Mouse (Mus musculus) liver, embryonic 14.5 days (tissue): ENCODE results near the gene Zfp536. TPM values are rescaled to one million over a fixed set of nuclear protein-coding genes. Genes with fewer than 3 reads are reported as not detected.

Experiments
- ATAC-seq: fragments of 200-750 bp; cut with Nextera tagmentation; 2 replicates; pipeline ENCODE4 v1.8.0; 2017; ENCODE audit warnings: moderate number of reproducible peaks, mild to moderate bottlenecking, moderate library complexity; ENCODE audit not compliant: insufficient read depth
- DNase-seq, 3 experiments: peaks; one replicate each; pipeline ENCODE4 v3.0.0-alpha.2; 2012 to 2013; ENCODE audit warnings: low read depth in 3 of 3, low spot score in 3 of 3
- H3K27ac ChIP-seq: fragments of 300-500 bp; sonication (generic); 2 replicates; pipeline ENCODE4 v1.5.1; 2014; ENCODE audit warnings: moderate library complexity, mild to moderate bottlenecking, control low read depth, inconsistent platforms
- H3K27me3 ChIP-seq: fragments of 300-500 bp; sonication (generic); 2 replicates; pipeline ENCODE4 v1.6.1; 2014; ENCODE audit warnings: mild to moderate bottlenecking, low read length, moderate library complexity; ENCODE audit not compliant: control insufficient read depth, insufficient read depth
- H3K36me3 ChIP-seq: fragments of 300-500 bp; sonication (generic); replicated peaks from 2 replicates; pipeline ENCODE4 v1.6.1; 2014; ENCODE audit warnings: low read depth; ENCODE audit not compliant: control insufficient read depth, insufficient read depth
- H3K4me1 ChIP-seq, 2 experiments: fragments of 200-500 bp in 1 of 2; fragments of 300-500 bp in 1 of 2; sonication (generic) in 1 of 2; replicated peaks; 2 replicates each; pipeline ENCODE4 v1.6.1; 2012 to 2014; ENCODE audit warnings: antibody characterized with exemption in 1 of 2, inconsistent platforms in 1 of 2, low read length in 1 of 2; ENCODE audit not compliant: control insufficient read depth in 2 of 2, insufficient read depth in 2 of 2
- H3K4me2 ChIP-seq: fragments of 300-500 bp; sonication (generic); 2 replicates; pipeline ENCODE4 v1.6.1; 2014; ENCODE audit warnings: low read depth, mild to moderate bottlenecking, control low read depth, moderate library complexity
- H3K4me3 ChIP-seq, 2 experiments: fragments of 200-500 bp in 1 of 2; fragments of 300-500 bp in 1 of 2; sonication (generic) in 1 of 2; 2 replicates each; pipeline ENCODE4 v1.5.1; 2012 to 2014; ENCODE audit warnings: low read depth in 2 of 2, low read length in 2 of 2, mild to moderate bottlenecking in 2 of 2, control low read depth in 1 of 2, inconsistent platforms in 1 of 2, moderate library complexity in 1 of 2; ENCODE audit not compliant: insufficient read depth in 1 of 2
- H3K9ac ChIP-seq: fragments of 300-500 bp; sonication (generic); replicated peaks from 2 replicates; pipeline ENCODE4 v1.6.1; 2014; ENCODE audit warnings: mild to moderate bottlenecking, control low read depth, moderate library complexity
- H3K9me3 ChIP-seq: fragments of 300-500 bp; sonication (generic); 2 replicates; pipeline ENCODE4 v1.6.1; 2016; ENCODE audit warnings: low read length, mixed read lengths; ENCODE audit not compliant: control insufficient read depth
- CTCF ChIP-seq: IDR thresholded peaks from 2 replicates; pipeline ENCODE4 v1.5.1; 2016; ENCODE audit warnings: antibody characterized with exemption, low read depth, control low read depth
- EP300 ChIP-seq: IDR thresholded peaks from 2 replicates; pipeline ENCODE4 v1.6.1; 2016; ENCODE audit warnings: antibody characterized with exemption, low read depth
- WGBS: fragments of 180-500 bp; shearing (Covaris S2); extraction: QIAGEN DNeasy Blood & Tissue Kit; methylation state at CpG from one replicate; pipeline ENCODE4 v1.1.7; 2014; ENCODE audit not compliant: insufficient replicate concordance; 5-methylcytosine and 5-hydroxymethylcytosine counted together
- polyA plus RNA-seq, 2 experiments: library from polyadenylated mRNA; depleted of rRNA in 1 of 2; stranded (reverse) in 1 of 2; unstranded in 1 of 2; fragments of >200 nt; fragmentation: Nextera tagmentation in 1 of 2; extraction: Ambion mirVana in 1 of 2; gene quantifications; 2 replicates each; pipeline versions ENCODE4 v1.2.1 to v1.2.3; 2012 to 2014

The Zfp536 gene
- polyA plus RNA-seq, 2 experiments: not detected

DNA sequence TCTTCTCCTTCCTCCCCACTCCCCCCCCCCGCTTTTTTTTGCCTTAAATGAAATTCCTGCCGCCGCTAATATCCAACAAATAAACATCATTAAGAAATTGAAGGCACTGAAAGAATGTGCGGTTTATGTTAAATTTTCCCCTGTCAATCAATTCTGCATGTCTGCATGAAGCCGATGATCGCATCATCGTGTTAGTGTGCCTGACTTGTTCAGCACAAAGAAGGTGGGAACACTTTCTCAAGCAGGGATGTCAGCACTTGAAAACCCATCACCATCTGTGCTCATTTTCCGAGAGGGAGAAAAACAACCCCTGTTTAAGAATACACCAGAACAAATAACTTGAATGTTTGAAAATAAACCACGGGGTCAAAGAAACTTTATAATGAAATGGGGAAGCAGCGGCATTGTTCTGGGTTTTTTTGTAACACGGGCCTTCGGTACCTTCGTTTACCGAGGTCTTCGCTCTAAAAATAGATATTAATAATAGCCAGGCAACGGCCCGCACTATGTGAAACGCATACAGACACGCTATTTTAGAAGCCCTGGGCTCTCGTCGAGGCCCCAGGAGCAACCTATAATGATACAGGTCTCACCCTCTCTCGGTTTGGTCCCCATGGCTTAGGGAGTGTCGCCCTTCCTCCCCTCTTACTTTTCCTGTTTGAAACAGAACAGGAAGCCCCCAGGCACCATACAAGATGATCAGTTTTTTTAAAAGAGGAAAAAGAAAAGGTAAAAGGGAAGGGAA is 83.7 kb downstream of the Zfp536 start:
- TF ChIP-seq EP300 (no peak), CTCF (no peak)
- H3K36me3 ChIP-seq: no peaks in the 10 kb centered on the region

DNA sequence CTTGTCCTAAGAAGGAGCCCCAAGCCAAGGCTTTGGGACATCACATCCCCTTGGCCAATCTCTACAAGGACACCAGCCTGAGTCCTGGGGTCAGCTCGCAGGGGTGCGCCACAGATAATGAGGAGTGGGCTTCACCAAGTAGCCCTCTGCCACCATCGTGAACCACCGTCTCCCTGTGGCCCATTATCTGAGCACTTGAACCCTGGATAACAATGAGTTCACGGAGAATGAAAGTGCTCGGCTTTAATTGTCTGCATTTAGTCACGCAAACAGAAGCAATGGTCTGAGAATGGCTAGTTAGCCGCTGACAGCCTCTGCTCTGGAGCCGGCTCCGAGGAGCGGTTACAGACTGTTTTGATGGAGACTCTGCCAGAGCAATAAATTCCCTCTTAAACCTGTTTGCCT is 84.3 kb downstream of the Zfp536 start:
- Histone ChIP-seq H3K4me3 (no peak overlapping the region), H3K27me3 (no peaks in the 10 kb centered on the region), H3K36me3 (no peaks in the 10 kb centered on the region), H3K9ac (no peak overlapping the region), H3K9me3 (no peaks in the 10 kb centered on the region), H3K4me2 (no peak overlapping the region), H3K27ac (no peak overlapping the region), H3K4me1 (no peaks in the 10 kb centered on the region)
- DNase-seq (no peak), ATAC-seq (no peak)
- TF ChIP-seq CTCF (no peak), EP300 (no peak)
- 77% methylated on average over 11 of the region's 11 CpGs for WGBS

More for the DNA sequence above, 83.7 kb downstream of the Zfp536 start:
- no peak overlapping the region for H3K9ac ChIP-seq
- H3K27ac ChIP-seq: no peak overlapping the region
- H3K9me3 ChIP-seq: no peaks in the 10 kb centered on the region
- H3K27me3 ChIP-seq: no peaks in the 10 kb centered on the region
- DNase-seq (no peak), ATAC-seq (no peak)
- H3K4me2 ChIP-seq: no peak overlapping the region
- H3K4me1 ChIP-seq: no peaks in the 10 kb centered on the region
- WGBS: 65% methylated on average over 23 of the region's 23 CpGs
- no peak overlapping the region for H3K4me3 ChIP-seq

GRCm38 (mm10) chr7:37686366-37686765 is 87.1 kb downstream of the Zfp536 start:
- TF ChIP-seq EP300 (no peak), CTCF (no peak)
- ATAC-seq: no peak
- no peaks in the 10 kb centered on the region for H3K36me3 ChIP-seq
- H3K27ac ChIP-seq: no peak overlapping the region
- H3K4me1 ChIP-seq: no peaks in the 10 kb centered on the region
- DNase-seq: no peak
- no peak overlapping the region for H3K4me2 ChIP-seq
- no peak overlapping the region for H3K4me3 ChIP-seq
- H3K9me3 ChIP-seq: no peaks in the 10 kb centered on the region
- H3K27me3 ChIP-seq: no peaks in the 10 kb centered on the region
- WGBS: 63% methylated on average over 2 of the region's 2 CpGs
- H3K9ac ChIP-seq: no peak overlapping the region

GRCm38 (mm10) chr7:37685247-37685646 is 88.2 kb downstream of the Zfp536 start:
- DNase-seq: no peak
- Histone ChIP-seq H3K9ac (no peak overlapping the region), H3K4me1 (no peaks in the 10 kb centered on the region), H3K9me3 (no peaks in the 10 kb centered on the region), H3K4me3 (no peak overlapping the region), H3K36me3 (no peaks in the 10 kb centered on the region), H3K4me2 (no peak overlapping the region), H3K27me3 (no peaks in the 10 kb centered on the region), H3K27ac (no peak overlapping the region)
- TF ChIP-seq CTCF (no peak), EP300 (no peak)
- WGBS: 75% methylated on average over 3 of the region's 3 CpGs
- no peak for ATAC-seq

- Histone ChIP-seq H3K27me3 (no peaks in the 10 kb centered on the region), H3K9me3 (no peaks in the 10 kb centered on the region), H3K4me2 (no peak overlapping the region), H3K36me3 (no peaks in the 10 kb centered on the region), H3K4me1 (no peaks in the 10 kb centered on the region), H3K4me3 (no peak overlapping the region), H3K9ac (no peak overlapping the region), H3K27ac (no peak overlapping the region)
- ATAC-seq (no peak), DNase-seq (no peak)
- WGBS: 54% methylated on average over 3 of the region's 3 CpGs
- no peak for TF ChIP-seq EP300
- no peak for TF ChIP-seq CTCF
Measured at GRCm38 (mm10) chr7:37681335-37681734, 92.1 kb downstream of the Zfp536 start.
